Mouse (Mus musculus) layer of hippocampus, adult 2 months (tissue): Measurements from ENCODE around the gene Slc25a27. TPM values are rescaled to one million over a fixed set of nuclear protein-coding genes. Genes with fewer than 3 reads are reported as not detected.

ENCODE experiments used
- DNase-seq, 2 experiments: peaks; one replicate each; pipeline ENCODE4 v3.0.0; 2022; ENCODE audit warnings: low spot score in 2 of 2
- H3K27ac ChIP-seq: fragments of 200-600 bp; 2 replicates; pipeline ENCODE4 v1.8.1; 2022
- H3K4me3 ChIP-seq: fragments of 200-600 bp; 2 replicates; pipeline ENCODE4 v1.8.1; 2022; ENCODE audit warnings: mild to moderate bottlenecking
- CTCF ChIP-seq: fragments of 200-600 bp; conservative IDR thresholded peaks from 2 replicates; pipeline ENCODE4 v1.8.1; 2022; ENCODE audit warnings: antibody characterized with exemption, mild to moderate bottlenecking, moderate library complexity
- total RNA-seq, 2 experiments: library from RNA; stranded (reverse); gene quantifications; 2 replicates each; pipeline ENCODE4 v1.2.3; 2021

Gene Slc25a27
- total RNA-seq, 2 experiments from 2014 or later = 38.0 to 42.9 TPM

- H3K27ac ChIP-seq = no peak overlapping the region
Observed at GRCm38 (mm10) chr17:43677317-43677716, 10.3 kb upstream of the Slc25a27 start.

GRCm38 (mm10) chr17:43676241-43676640 is 9.2 kb upstream of the Slc25a27 start:
- Histone ChIP-seq H3K27ac (no peak overlapping the region), H3K4me3 (no peak overlapping the region)
- peak; percentile 30 for TF ChIP-seq CTCF
- DNase-seq = no peak

More at GRCm38 (mm10) chr17:43677317-43677716, 10.3 kb upstream of the Slc25a27 start:
- DNase-seq = no peak
- TF ChIP-seq CTCF = no peak
- no peak overlapping the region for H3K4me3 ChIP-seq

- no peak for DNase-seq
- no peak for TF ChIP-seq CTCF
- no peak overlapping the region for H3K27ac ChIP-seq
- no peak overlapping the region for H3K4me3 ChIP-seq
Observed at GRCm38 (mm10) chr17:43675228-43675627, 8.2 kb upstream of the Slc25a27 start.

GRCm38 (mm10) chr17:43671907-43672306 is 4.9 kb upstream of the Slc25a27 start:
- TF ChIP-seq CTCF = no peak
- no peak overlapping the region for H3K4me3 ChIP-seq
- no peak for DNase-seq
- no peak overlapping the region for H3K27ac ChIP-seq

GRCm38 (mm10) chr17:43669145-43669695 is 2.2 kb upstream of the Slc25a27 start:
- no peak for TF ChIP-seq CTCF
- Histone ChIP-seq H3K4me3 (no peak overlapping the region), H3K27ac (no peak overlapping the region)
- no peak for DNase-seq

- H3K4me3 ChIP-seq = peak within 1 kb of the TSS; percentile 90
- no peak for TF ChIP-seq CTCF
- peak within 1 kb of the TSS; percentile 94 for H3K27ac ChIP-seq
- DNase-seq = no peak
Observed at GRCm38 (mm10) chr17:43667290-43667843, 353 bp upstream of the Slc25a27 start, which contains the start of gene Cyp39a1. Gene Cyp39a1, plus strand, starts transcription at chr17:43667425.

- no peak for DNase-seq
- TF ChIP-seq CTCF = peak; percentile 22
- no peak overlapping the region for H3K4me3 ChIP-seq
- H3K27ac ChIP-seq = no peak overlapping the region
Observed at GRCm38 (mm10) chr17:43651314-43652046, 15.5 kb downstream of the Slc25a27 start.

- Histone ChIP-seq H3K27ac (peak overlapping the region; percentile 54), H3K4me3 (no peak overlapping the region)
- DNase-seq = no peak
- TF ChIP-seq CTCF = peak; percentile 80
Observed at GRCm38 (mm10) chr17:43649641-43650436, 17.2 kb downstream of the Slc25a27 start.

- Histone ChIP-seq H3K27ac (no peak overlapping the region; the same call in 1 of the 2 replicates), H3K4me3 (no peak overlapping the region)
- no peak for TF ChIP-seq CTCF
- no peak for DNase-seq
Observed at GRCm38 (mm10) chr17:43646925-43647324, 20.1 kb downstream of the Slc25a27 start.

- no peak for TF ChIP-seq CTCF
- no peak overlapping the region for H3K4me3 ChIP-seq
- no peak for DNase-seq
- H3K27ac ChIP-seq = no peak overlapping the region
Observed at GRCm38 (mm10) chr17:43645136-43645535, 21.9 kb downstream of the Slc25a27 start.

GRCm38 (mm10) chr17:43644375-43644774 is 22.6 kb downstream of the Slc25a27 start:
- H3K27ac ChIP-seq = no peak overlapping the region
- no peak overlapping the region for H3K4me3 ChIP-seq
- no peak for DNase-seq
- no peak for TF ChIP-seq CTCF

GRCm38 (mm10) chr17:43643191-43643590 is 23.8 kb downstream of the Slc25a27 start:
- DNase-seq = no peak
- H3K27ac ChIP-seq = no peak overlapping the region
- no peak for TF ChIP-seq CTCF
- no peak overlapping the region for H3K4me3 ChIP-seq

- Histone ChIP-seq H3K27ac (no peak overlapping the region), H3K4me3 (no peak overlapping the region)
- DNase-seq = no peak
- TF ChIP-seq CTCF = peak; percentile 52
Observed at GRCm38 (mm10) chr17:43640825-43641224, 26.2 kb downstream of the Slc25a27 start.
